Mouse (Mus musculus): ENCODE measurements around the gene Ear6.
A peak's percentile ranks its signal among the peaks of the same experiment; 100 is the strongest.
"Not testable (repeated sequence)": the region's sequence is repeated elsewhere in the genome, so short reads cannot be mapped to it uniquely, and the experiment has no call there.

The Ear6 gene

DNA sequence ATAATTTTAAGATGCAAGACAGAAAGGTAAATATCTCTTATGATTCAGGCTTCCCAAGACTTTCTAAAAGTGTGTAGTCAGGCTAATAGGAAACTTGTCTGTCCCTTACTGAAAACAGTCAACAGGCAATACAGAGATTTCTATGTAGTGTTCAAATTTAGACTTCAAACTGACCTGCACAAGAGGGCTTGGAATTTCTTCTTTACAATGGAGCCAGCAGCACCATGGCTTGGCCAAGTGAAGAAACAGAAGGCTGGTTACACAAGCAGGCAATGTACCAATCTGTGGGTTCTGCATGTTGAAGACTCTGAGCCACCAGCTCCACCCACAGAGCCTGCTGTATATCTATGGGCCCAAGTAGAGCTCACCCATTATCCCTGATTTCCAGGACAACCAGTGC is at the start of gene Ear6:
TSS of gene Ear6 (plus strand) at position 301 of the 400 bp plus-strand sequence.
- DNase-seq (ENCODE audit: low spot score in 2 of 2) = no peak

- no peak for DNase-seq (ENCODE audit: low spot score in 2 of 2)
Observed at GRCm38 (mm10) chr14:51826625-51827024, 26.9 kb upstream of the Ear6 start.

- DNase-seq (ENCODE audit: low spot score in 2 of 2) = peak in 1 of 2 experiments; percentile 11
Observed at GRCm38 (mm10) chr14:51827842-51828241, 25.7 kb upstream of the Ear6 start.

DNA sequence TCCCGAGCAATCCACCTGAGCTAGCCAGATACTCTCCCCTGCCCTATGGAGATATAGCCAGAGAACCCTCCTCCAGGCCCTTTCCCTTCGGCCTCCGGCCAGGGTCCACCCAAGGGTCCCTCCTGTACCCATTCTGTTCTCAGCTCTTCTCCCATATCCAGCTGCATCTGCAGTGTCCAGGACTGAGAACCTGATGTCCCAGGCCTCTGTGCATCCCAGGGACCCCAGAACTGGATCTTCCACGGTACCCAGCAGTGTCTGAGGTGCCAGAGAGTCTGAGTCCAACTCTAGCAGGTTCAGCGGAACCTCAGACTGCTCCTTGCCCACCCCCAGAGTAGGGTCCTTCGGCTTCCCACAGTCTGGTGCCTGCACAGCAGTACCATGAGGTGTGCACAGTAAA is 24.3 kb upstream of the Ear6 start:
- no peak for DNase-seq (ENCODE audit: low spot score in 2 of 2)

GRCm38 (mm10) chr14:51838480-51838879 is 15.0 kb upstream of the Ear6 start:
- DNase-seq (ENCODE audit: low spot score in 2 of 2) = not testable (repeated sequence)

DNA sequence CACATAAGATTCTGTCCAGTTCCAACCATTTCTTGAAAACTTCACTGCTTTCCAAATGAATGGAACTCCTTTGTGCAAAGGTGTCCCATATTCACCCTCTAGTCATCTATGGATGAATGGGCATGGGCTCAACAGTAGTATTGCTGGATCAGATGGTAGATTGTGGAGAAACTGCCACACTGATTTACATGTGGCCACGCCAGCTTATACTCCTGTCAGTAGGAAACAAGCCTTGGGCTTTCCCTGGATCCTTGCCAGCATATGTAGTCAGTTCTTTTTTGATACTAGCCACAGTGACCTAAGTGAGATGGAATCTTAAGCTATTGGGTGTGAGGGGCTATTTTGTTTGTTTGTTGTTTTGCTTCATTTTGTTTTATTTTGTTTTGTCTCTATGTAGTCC is 11.2 kb upstream of the Ear6 start:
- DNase-seq (ENCODE audit: low spot score in 2 of 2) = no peak

DNA sequence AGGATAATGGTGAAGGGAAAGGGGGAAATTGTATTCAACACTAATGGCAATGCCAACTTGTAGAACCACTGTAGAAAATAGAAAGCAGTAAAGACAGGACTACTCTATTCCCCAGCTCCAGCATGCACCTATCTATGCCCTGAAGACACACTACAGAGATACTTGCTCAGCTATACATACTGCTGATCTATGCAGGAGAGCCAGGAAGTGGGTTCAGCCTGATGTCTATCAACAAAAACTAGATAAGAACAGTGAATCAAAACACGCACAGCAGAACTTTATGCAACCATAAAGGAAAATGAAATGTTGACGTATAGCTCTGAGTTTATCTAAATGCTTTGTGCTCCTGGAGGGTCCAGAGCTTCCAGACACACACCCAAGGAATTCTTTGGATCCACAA is 10.7 kb upstream of the Ear6 start:
- no peak for DNase-seq (ENCODE audit: low spot score in 2 of 2)

DNA sequence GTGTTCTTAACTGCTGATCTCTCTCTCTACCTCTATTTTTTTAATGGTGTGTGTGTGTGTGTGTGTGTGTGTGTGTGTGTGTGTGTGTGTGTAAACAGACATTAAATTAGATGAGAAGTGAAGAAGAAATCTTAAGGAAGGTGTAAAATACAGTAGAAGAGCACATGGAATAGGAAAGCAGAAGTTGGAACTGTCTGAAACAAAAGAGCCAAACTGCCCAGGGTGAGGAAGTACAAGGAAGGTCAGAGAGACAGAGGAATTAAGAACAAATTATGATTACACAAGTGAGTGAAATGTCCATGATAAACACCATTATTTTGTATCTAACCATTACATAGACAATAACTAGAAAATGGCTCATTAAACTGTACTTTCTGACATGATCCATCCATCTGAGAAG is 9.6 kb upstream of the Ear6 start:
- DNase-seq (ENCODE audit: low spot score in 2 of 2) = no peak

DNA sequence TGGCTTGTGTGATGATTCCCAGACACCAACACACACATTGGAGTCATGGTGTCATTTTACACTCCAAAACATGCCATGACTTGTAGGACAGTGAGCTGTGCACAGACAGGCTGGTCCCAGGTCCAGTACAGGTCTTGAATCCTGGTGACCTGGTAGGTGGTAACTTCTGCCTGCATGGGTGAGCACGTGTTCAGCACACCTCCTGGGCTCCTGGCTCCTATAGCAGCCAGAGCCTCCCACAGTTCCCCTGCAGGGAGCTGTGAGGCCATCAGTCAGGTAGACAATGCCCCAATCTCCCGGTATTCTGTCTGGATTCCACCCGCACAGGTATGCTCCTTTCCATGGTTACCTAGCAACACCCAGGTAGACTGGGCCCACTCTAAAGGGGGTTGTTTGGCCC is 6.9 kb upstream of the Ear6 start:
- DNase-seq (ENCODE audit: low spot score in 2 of 2) = no peak

GRCm38 (mm10) chr14:51851006-51851405 is 2.5 kb upstream of the Ear6 start:
- not testable (repeated sequence) for DNase-seq (ENCODE audit: low spot score in 2 of 2)

DNA sequence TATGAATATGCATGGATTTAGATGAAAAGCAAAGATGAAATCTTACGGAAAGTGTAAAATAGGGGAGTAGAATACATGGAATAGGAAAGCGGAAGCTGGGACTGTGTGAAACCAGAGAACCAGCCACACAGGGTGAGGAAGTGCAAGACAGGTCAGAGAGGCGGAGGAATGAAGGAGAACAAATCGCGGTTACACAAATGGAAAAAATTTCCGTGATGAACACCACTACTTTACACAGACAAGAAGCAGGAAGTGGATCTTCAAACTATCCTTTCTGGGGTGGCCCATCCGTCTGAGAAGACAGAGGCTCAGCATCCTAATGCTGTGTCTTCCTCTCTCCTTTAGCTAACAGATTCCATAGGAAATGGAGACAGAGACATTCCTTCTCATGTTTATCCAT is 1.8 kb downstream of the Ear6 start:
- not testable (repeated sequence) for DNase-seq (ENCODE audit: low spot score in 2 of 2)

DNA sequence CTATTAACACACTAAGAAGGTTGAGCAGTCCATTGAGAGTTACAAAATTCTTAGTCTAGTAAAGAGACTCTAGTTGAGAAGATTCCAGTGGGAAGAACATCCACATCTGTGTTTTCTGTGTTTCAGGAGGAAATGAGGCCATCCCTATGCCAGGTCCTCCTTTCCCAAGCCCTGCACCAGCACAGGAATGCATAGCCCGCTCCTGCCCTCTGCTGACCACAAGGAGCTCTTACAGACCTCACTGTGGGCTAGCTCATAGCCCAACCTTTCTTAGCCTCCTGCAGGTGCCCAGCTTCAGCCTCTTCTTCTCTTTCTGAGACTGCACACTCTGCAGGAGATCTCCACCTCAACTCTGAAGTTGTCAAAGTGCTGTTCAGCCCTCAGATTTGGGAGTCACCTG is 10.1 kb downstream of the Ear6 start:
- not testable (repeated sequence) for DNase-seq (ENCODE audit: low spot score in 2 of 2)

DNA sequence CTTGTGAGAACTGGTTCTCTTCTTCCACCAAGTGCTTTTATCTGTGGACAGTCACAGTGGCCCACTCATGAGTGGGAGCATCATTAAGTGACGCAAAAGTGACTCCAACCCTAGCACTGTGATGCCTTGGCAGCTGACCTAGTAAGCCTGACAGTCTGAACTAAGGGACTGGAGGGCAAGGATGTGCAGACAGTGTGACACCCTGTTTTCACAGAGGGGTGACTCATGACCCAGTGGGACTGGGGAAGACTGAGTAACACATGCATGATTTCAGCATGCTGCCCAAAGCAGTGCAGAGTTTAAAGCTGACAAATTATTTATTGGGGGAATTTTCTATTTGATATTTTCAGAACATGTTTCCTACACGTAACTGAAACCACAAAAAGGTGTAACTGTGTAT is 17.3 kb downstream of the Ear6 start:
- no peak for DNase-seq (ENCODE audit: low spot score in 2 of 2)

- DNase-seq (ENCODE audit: low spot score in 2 of 2) = no peak
Observed at GRCm38 (mm10) chr14:51871741-51872140, 18.2 kb downstream of the Ear6 start.

- no peak for DNase-seq (ENCODE audit: low spot score in 2 of 2)
Observed at GRCm38 (mm10) chr14:51877517-51877916, 24.0 kb downstream of the Ear6 start.

DNA sequence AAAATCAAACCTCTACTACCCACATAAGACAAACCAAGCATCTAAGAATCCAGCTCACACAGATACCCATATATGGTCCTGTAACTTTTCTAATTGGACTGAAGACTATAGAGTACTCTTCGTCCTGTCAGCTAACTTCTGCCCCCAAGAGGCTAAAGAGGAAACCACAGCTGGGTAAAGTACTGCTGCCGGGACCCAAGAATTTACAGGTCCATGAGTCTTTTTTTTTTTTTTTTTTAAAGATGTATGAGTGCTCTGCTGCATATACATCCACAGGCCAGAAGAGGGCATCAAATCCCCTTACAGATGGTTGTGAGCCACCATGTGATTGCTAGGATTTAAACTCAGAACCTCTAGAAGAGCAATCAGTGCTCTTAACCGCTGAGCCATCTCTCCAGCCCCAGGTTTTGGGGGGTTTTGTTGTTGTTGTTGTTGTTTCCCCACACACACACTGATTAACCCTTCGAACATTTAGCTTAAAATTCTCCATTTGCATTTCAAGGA is 30.1 kb downstream of the Ear6 start:
- DNase-seq (ENCODE audit: low spot score in 2 of 2) = peak; percentile 65 to 81

DNA sequence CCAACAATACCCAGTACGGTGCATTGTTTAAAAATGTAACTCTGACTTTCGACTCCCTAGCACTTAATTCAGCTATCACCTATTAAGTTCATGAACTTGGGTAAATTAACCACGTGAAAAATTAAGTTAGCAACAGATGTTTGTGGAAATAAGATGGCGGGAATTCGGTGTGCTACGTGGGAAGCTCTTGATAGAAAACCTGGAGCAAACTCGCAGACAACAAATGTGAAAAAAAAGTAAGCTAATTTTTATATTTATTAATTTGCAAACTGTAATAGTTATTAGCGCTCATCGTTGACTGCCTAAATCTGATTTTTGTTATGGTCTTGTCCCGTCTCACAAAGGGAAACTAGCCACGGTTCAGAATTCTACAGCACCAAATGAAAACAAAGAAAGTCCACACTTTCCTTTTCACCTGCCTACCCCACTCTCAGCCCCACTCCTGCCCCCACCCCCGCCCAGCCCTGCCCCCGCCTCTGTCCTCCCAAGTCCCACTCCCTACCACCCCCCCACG is 30.6 kb downstream of the Ear6 start:
- no peak for DNase-seq (ENCODE audit: low spot score in 2 of 2)

DNA sequence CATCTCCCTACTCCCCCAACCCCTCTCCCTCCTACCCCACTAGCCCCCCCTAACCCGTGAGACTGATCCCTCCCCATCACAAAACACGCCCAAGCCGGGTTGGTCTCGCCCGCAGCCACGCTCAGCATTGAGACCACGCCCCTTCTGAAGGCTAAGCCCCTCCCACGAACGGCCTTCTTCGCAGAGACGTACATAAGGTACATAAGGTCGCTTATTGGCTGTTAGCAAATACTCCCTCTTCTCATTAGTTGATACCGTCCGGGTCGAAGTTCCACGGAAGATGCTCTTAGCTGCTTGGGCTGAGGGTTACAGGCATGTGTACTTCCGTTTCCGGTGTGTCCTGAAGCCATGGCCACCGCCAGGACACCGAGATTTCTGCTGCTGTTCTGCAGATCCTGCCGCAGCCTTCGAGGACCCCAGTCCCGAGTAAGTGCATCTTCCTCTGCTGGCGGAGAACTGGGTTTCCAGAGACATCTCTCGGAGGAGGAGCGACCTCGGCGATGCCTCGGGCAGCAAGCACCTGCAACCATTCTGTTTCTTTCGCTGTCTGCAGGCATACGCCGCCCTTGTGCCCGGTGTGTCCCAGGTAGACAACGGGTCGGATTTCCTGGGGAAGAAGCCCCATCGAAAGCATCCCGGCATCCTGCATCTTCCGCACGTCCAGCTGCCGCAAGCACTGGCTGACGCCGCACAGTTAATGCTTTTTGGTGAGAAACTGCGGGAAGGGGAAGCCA is 31.3 kb downstream of the Ear6 start, which contains the start of gene Mettl17:
TSS of gene Mettl17 (plus strand) at position 245 of the 734 bp plus-strand sequence.
- DNase-seq (ENCODE audit: low spot score in 2 of 2) = peak; percentile 91 to 92

DNA sequence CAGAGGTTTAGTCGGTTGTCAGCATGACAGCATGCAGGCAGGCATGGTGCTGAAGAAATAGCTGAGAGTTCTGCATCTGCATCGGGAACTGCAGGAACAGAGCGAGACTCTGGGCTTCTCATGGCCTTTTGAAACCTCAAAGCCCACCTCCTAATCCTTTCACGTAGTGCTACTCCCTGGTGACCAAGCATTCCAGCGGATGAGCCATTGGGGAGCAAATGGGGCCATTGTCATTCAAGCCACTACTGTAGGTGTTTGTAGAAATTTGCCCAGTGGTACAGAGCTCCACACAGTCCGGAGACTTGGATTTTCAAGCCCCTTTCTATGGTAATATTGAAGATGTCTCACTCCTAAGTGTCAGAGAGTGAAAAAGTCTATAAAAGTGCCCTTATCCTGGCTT is 32.6 kb downstream of the Ear6 start:
- DNase-seq (ENCODE audit: low spot score in 2 of 2) = no peak

DNA sequence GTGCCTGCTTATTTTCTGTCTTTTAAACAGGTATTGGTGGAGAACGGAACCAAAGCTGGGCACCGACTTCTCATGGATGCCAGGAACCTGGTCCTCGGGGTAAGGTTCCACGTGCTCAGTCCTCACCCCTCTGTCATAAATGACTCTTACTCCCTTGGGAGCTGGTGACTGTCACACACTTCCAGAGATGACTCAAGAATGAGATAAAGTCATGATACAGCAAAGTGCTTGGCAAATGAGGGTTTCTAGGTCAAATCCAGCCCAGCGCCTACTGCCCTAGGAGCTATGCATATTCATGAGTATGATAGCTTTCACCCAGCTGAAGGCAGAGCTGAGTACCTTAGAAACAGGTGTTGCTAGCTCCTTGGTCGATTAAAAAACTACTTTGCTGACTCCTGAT is 36.3 kb downstream of the Ear6 start:
- DNase-seq (ENCODE audit: low spot score in 2 of 2) = no peak

DNA sequence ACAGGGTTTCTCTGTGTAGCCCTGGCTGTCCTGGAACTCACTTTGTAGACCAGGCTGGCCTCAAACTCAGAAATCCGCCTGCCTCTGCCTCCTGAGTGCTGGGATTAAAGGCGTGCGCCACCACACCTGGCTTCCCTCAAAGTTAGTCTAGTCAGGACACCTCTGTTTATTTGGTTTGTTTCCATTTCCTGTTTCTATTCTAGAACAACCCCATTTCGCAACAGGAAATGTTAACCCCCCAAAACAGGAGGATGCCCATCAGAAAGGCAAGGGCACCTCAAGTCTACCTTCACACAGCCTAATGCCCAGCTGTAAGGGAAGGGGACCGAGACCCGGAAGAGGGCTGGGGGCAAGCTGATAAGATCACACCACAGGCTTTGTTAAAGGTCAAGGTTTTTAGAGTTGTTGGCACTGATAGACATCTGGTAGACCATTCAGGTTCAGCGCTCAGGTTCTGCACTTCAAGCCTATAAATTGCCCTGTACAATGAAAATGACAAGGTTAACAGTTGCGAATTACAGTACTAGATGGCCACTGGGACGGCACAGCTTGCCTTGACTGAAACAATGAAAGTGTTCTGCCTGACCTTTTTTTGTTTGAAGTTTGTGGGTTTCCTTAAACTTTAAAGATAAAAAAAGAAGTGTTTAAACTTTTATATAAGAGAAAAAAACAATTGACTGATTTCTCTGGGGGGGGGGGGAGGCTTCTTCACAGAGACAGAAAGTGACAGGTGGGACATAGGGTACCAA is 38.9 kb downstream of the Ear6 start, which contains the start of gene Slc39a2:
TSS of gene Slc39a2 (plus strand) at position 699 of the 749 bp plus-strand sequence.
- DNase-seq (ENCODE audit: low spot score in 2 of 2) = no peak

DNA sequence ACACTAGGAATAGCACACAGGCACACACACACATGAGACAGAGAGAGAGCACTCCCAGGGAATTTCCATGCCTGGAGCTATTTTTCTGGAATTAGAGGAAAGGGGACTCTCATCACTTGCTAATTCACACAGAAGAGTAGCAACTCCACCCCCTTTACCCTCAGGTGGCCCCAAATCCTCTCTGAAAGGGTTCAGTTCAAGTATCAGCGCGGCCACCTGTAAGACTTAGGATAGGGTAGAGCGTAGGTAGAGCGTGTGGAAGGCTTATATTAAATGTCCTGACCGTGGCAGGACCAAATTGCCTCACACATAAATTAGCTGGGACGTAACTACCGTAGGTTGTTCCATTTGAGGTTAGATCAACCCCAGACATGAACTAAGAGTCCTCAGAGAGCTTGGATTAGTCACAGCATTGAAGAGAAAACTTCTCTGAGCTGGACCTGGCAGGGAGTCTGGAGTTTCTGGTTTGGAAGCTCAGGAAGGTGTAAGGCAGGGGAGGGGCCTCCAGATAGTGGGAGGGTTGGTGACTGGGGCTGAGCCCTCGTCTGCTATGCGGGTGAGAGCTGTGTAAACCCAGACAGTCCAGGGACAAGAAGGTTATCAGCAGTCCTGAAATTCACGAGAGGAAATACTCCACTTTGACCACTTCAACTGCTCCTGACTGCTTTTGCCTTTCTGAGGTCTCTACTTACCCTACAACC is 39.7 kb downstream of the Ear6 start:
- DNase-seq (ENCODE audit: low spot score in 2 of 2) = no peak

All from frontal cortex, postnatal 10 days (tissue).